Mouse (Mus musculus): ENCODE data around the gene Nme9.

Nme9 gene

GRCm38 (mm10) chr9:99451161-99451560 is at the start of gene Nme9:
Gene Nme9 (plus strand): TSS chr9:99451475.
- no peak for DNase-seq (ENCODE audit: low spot score in 2 of 2)

- no peak for DNase-seq (ENCODE audit: low spot score in 2 of 2)
These were observed 42.0 kb upstream of the Nme9 start for GRCm38 (mm10) chr9:99409280-99409679.

GRCm38 (mm10) chr9:99411093-99411492 is 40.2 kb upstream of the Nme9 start:
- DNase-seq (ENCODE audit: low spot score in 2 of 2) = no peak

GRCm38 (mm10) chr9:99411785-99412184 is 39.5 kb upstream of the Nme9 start:
- no peak for DNase-seq (ENCODE audit: low spot score in 2 of 2)

- DNase-seq (ENCODE audit: low spot score in 2 of 2) = no peak
These were observed 34.5 kb upstream of the Nme9 start for GRCm38 (mm10) chr9:99416809-99417208.

GRCm38 (mm10) chr9:99417288-99417846 is 33.9 kb upstream of the Nme9 start:
- no peak for DNase-seq (ENCODE audit: low spot score in 2 of 2)

GRCm38 (mm10) chr9:99418377-99418776 is 32.9 kb upstream of the Nme9 start:
- DNase-seq (ENCODE audit: low spot score in 2 of 2) = no peak

- DNase-seq (ENCODE audit: low spot score in 2 of 2) = no peak
These were observed 31.1 kb upstream of the Nme9 start for GRCm38 (mm10) chr9:99419951-99420701.

GRCm38 (mm10) chr9:99421914-99422313 is 29.4 kb upstream of the Nme9 start:
- DNase-seq (ENCODE audit: low spot score in 2 of 2) = no peak

- DNase-seq (ENCODE audit: low spot score in 2 of 2) = no peak
These were observed 27.3 kb upstream of the Nme9 start for GRCm38 (mm10) chr9:99423692-99424573.

GRCm38 (mm10) chr9:99424574-99424863 is 26.8 kb upstream of the Nme9 start:
- no peak for DNase-seq (ENCODE audit: low spot score in 2 of 2)

- no peak for DNase-seq (ENCODE audit: low spot score in 2 of 2)
These were observed 26.0 kb upstream of the Nme9 start for GRCm38 (mm10) chr9:99425262-99425661.

GRCm38 (mm10) chr9:99428601-99429331 is 22.5 kb upstream of the Nme9 start:
- DNase-seq (ENCODE audit: low spot score in 2 of 2) = no peak

GRCm38 (mm10) chr9:99429845-99430244 is 21.4 kb upstream of the Nme9 start:
- DNase-seq (ENCODE audit: low spot score in 2 of 2) = no peak

- no peak for DNase-seq (ENCODE audit: low spot score in 2 of 2)
These were observed 20.5 kb upstream of the Nme9 start for GRCm38 (mm10) chr9:99430806-99431205.

- no peak for DNase-seq (ENCODE audit: low spot score in 2 of 2)
These were observed 19.9 kb upstream of the Nme9 start for GRCm38 (mm10) chr9:99431346-99431745.

- DNase-seq (ENCODE audit: low spot score in 2 of 2) = no peak
These were observed 19.3 kb upstream of the Nme9 start for GRCm38 (mm10) chr9:99431963-99432362.

GRCm38 (mm10) chr9:99432478-99432877 is 18.8 kb upstream of the Nme9 start:
- no peak for DNase-seq (ENCODE audit: low spot score in 2 of 2)

GRCm38 (mm10) chr9:99434892-99435618 is 16.2 kb upstream of the Nme9 start:
- DNase-seq (ENCODE audit: low spot score in 2 of 2) = no peak

GRCm38 (mm10) chr9:99435619-99436181 is 15.6 kb upstream of the Nme9 start:
- no peak for DNase-seq (ENCODE audit: low spot score in 2 of 2)

Measured in spleen, postnatal 10 days (tissue).